Mouse (Mus musculus) testis, adult 2 months (tissue): Measurements from ENCODE around the gene 9130213A22Rik.
A peak's percentile ranks its signal among the peaks of the same experiment; 100 is the strongest.

Experiments used
- CTCF ChIP-seq: fragments of 200-500 bp; IDR thresholded peaks from 2 replicates; pipeline ENCODE4 v1.5.1; 2012; ENCODE audit warnings: low read depth, mild to moderate bottlenecking, inconsistent platforms, low read length, moderate library complexity; ENCODE audit not compliant: control insufficient read depth, insufficient read depth, insufficient replicate concordance
- POLR2A ChIP-seq: fragments of 200-500 bp; IDR thresholded peaks from 2 replicates; pipeline ENCODE4 v1.6.1; 2012; ENCODE audit warnings: low read depth, mild to moderate bottlenecking, inconsistent platforms, low read length, moderate library complexity; ENCODE audit not compliant: control insufficient read depth

GRCm38 (mm10) chr11:69070590-69071222 lies 51.7 kb downstream of the 9130213A22Rik start, which contains the start of gene Tmem107:
- TF ChIP-seq POLR2A (peak; percentile 99), CTCF (no peak; the same call in 1 of the 2 replicates)
